Mouse (Mus musculus) hematopoietic stem cell, adult 5-6 weeks (primary cell): Measurements from ENCODE around the gene Atp5k. TPM values are rescaled to one million over a fixed set of nuclear protein-coding genes. Genes with fewer than 3 reads are reported as not detected.

Experiments
- ATAC-seq, 2 experiments: fragments of 125-278 bp in 1 of 2; replicated peaks in 1 of 2; 2 replicates each; pipeline ENCODE4 v1.8.0; 2016 to 2017; ENCODE audit warnings: inconsistent platforms in 2 of 2, mild to moderate bottlenecking in 2 of 2, moderate number of reproducible peaks in 2 of 2, low read depth in 1 of 2, moderate TSS enrichment in 1 of 2; ENCODE audit not compliant: low FRiP score in 2 of 2, poor library complexity in 2 of 2, severe bottlenecking in 2 of 2, insufficient read depth in 1 of 2, low TSS enrichment in 1 of 2
- total RNA-seq: library from RNA; stranded (forward); fragments of 172-1452, 232-1000 nt; gene quantifications from 2 replicates; pipeline ENCODE4 v1.2.3, GENCODE M21; 2017

Gene Atp5k
- total RNA-seq = 109 and 213 TPM in 2 replicates

DNA sequence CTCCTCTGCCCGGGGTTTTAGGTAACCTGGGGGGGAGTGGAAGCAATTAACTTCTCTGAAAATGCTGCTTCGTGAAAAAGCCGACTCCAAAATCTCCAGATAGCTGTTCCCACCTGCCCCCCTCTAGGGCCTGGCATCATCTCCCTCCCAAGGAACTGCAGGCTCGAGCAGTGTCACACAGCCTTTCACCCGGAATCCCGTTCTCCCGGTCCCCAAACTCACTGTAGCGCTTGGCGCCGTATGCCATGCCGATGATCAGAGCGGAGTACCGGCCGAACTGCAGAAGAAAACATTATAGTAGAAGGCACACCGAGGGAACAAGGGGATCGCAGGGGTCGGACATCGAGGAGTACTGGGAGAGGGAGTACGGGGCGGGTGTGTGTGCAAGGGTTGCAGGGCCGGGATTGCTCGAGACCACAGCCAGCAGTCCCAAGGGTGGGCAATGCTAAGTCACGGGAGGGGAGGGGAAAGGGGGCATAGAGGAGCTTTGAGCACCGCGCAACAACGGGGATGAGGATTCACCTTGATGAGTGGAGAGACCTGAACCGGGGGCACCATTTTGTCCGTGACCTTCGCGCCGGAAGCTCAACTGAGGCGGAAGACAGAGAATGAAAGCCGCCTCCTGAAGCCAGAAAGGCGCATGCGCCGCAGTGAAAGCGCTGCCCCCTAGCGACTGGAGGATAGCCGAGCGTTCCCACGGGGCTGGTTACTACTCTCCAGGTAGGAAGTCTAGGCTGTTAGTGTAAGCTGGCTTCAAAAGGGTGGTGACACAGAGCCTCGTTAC, at the start of gene Atp5k:
Gene Atp5k, minus strand, starts transcription at position 645 of the 784 bp plus-strand sequence.
- ATAC-seq = peak; percentile 93 to 97

DNA sequence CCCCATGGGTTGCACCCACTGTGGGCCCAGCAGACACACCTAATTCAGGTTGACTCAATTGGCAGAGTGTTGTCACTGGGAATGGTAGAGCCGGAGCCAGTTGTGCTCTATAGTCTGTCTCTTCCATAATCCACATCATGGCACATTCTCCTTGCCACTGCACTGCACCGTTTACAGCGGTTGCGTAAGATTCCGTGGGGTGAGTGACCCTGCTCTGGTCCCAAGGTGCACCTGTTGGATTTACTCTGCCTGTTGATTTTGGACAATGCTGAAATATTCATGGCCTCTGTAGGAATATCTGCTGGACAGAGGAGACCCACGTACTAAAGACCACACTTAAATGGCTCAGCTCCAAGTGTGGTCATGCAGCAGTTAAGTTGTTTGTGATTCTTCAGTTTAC, 48.8 kb upstream of the Atp5k start:
- ATAC-seq = no peak

DNA sequence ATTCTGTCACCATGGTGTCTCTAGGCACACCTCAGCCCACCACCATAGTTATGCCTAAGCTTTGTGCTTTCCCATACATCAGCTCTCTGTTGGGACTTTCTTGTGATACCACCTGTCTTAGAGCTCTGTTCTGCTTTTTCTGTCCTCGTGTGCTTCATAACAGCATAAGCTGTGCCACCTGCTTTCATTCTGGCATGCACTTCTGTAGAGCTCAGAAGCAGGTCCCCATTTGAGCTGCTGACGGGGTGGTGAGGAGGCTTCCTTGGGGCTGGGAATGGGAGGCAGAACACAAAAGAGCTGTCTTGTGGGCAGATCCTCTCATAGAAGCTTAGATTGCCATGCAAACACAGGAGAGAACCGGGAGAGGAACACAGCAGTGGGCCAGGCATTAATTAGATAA, 41.7 kb upstream of the Atp5k start:
- ATAC-seq = no peak

DNA sequence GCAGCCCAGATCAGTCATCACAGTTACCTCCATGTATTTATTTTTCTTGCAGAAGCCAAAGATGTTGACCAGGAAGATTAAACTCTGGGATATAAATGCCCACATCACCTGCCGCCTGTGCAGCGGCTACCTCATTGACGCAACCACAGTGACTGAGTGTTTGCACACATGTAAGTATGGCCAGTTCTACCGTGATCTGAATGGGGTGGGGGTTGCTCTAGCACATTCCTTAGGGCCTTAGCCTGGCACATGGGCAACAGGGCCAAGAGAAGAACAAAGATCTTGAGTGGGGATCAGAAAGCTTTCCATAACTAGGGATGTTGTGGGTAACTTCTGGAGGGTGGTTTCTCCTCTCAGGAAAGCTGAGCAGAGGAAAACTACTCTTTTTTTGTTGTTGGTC, 39.5 kb upstream of the Atp5k start:
- ATAC-seq = no peak

DNA sequence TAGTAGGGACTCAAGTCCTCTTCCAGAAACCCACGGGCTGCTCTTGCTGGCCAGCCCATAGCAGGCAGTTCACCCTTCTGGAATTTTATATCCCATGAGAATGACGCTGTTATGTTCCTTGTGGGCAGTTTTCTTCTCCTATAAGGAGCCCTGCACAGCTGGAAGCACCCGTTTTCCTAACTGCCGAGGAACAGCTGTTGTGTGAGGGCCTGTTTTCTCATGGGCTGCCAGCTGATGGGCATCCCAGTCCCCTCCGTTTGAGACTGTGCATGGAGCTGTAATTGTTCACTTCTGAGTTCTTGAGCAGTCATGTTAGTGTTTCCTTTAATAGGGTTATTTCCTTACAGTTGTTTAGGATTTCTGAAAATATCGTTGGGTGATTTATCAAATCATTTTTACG, 35.4 kb upstream of the Atp5k start:
- no peak for ATAC-seq

DNA sequence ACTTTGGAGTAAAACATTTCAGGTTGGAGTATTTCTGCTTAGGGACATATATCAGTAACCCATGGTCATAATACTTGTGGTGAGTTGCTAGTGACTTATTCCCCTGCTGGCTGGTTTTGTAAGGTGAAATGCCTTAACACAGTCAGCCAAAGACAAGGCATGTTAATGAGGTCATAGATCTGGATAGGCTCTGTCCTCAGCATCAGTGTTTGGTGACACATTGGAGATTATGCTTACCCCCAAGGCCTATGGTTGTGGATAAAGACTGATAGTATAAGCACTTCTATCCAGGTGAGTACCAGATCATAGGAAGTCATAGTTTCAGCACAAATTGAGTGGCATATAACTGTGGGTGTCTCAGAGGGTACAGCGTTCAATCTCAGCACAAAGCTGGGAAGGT, 32.4 kb upstream of the Atp5k start:
- ATAC-seq = no peak

DNA sequence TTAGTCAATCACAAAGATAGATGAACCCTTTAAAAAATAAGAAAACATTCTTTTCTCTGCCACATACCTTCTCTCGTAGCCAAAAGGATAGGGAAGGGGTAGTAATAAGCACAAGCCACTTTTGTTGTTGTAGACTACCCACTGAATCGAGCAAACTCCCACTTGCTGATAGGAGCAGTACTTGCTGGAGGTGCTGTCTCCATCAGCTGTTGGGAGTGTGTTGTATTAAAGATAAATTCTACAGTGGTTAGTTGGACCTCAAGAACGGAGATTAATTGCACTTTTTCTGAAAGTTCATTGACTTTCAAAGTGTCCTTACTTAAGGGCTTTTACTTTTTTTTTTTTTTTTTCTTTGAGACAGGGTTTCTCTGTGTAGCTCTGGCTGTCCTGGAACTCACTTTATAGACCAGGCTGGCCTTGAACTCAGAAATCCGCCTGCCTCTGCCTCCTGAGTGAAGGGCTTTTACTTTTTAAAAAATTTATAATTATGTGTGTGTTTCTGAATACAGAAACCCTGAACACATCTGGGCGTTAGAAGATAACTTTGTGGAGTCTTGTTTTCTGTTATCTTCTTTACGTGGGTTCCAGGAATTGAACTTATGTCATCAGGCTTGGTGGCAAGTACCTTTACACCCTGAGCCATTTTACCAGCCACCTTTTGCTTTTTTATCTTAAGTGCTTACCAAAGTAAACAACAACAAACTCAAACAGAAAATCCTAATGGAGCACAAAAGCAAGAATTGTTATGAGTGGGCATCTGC, 31.1 kb upstream of the Atp5k start:
- ATAC-seq = no peak

DNA sequence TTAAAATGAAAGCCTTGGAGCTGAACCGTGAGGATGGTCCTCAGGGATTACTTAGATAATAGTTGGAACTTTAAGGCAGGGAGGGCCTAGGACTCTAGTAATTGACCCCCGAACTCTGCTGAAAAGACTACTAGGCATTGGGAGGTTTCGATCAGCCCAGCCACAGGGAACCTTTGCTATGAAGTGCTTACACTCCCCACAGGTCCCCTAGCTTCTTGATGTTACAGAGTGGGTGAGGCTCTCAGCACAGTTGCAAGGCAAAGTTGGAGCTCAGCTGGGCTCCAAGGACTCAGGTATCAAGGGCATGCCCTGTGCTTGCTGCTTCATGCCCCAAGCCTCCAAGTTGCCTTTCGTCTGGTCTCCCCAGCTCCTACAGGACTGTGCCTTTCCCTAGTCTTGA, 28.2 kb upstream of the Atp5k start:
- no peak for ATAC-seq

DNA sequence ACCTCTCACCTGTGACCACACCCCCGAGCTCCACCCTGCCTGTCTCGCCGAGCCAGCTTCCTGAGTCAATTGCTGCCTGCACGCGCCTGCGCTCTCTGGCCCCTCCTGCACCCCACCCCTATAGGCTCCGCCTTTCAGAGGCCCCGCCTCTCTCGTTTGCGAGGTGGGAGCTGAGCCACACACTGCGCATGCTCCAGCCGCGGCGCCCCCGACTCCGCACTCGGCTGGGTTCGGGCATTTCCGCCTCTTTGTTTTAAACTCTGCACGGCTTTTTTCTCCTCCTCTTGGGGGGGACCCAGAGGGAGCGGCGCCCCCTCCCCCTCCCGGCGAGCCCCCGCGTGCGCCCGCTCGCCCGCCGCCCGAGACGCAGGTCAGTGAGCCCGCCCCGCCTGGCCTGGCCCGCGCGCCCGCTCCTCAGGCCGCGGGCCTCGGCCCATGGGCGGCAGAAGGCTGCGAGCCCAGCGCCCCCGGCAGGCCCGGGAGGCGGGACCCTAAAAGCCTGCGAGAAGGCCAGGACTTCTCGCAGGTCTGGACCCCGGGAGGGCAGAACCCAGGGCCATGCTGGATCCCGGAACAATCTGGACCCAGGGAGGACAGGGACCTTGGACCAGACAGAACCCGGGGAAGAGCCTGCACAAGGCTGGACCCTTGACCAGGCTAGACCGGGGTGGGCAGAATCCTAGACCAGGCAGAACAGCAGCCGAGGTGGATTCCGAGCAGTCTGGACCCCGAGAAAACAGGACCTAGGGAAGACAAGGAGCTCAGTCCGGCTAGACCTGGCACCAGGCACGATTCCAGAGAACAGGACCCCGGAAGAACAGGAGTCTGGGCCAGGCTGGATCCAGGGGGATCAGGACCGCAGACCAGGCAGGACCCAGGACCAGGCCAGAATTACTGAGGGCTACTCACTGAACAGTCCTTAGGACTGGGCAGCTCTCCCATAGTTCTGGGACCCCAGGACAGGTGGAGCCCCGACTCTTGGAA, 27.1 kb upstream of the Atp5k start, which contains the start of gene Pcgf3:
Gene Pcgf3, plus strand, starts transcription at position 151 of the 984 bp plus-strand sequence.
- ATAC-seq = peak; percentile 95

DNA sequence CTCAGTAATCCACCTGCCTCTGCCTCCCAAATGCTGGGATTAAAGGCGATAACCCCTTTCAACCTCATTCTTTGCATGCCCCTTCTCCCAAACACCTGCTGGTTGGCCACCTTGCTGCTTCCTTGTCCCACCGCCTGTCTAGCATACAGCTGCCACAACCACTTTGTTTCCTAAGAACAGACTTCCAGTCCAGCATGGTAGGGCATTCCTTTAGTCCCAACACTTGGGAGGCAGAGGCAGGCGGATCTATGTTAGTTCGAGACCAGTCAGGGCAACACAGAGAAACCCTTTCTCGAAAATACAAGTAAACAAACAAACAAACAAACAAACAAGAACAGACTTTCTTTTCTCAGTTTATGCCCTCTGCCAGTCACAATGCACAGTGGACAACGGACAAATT, 26.2 kb upstream of the Atp5k start:
- no peak for ATAC-seq

DNA sequence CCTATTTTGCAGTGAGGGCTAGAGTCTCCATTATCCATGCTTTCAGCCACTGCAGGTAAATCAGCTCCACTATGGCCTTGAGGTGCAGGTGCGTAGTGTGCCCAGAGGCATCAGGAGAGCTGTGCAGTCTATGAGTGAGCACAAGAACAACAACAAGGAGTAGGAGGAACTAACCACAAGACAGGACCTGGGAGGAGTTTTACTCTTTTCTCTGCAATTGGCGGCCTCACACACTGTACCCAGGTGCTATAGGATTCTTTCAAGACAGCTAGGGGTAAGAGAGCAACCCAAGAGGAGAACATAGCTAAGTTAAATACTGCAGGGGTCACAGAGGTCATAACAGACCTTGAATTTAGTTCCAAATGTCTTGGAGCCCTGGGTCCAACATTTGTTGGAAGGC, 24.5 kb upstream of the Atp5k start:
- ATAC-seq = no peak

DNA sequence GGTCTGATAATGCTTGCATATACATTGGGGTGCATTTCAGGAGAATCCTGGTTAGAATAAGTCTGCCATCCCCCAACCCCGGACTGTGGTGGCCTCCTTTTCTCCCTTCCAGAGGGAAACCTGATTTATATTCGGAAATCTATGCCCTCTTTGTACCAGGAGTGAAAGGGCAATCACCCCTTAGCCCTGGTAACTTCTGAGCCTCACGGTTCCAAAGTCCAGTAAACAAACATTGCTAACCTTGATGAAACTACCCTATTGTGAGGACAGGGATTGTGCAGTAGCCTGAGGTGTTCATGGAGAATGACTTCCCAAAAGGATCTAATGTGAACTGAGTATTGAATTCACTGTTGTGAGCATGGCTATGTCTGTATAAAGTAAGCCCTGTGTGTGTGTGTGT, 19.8 kb upstream of the Atp5k start:
- no peak for ATAC-seq

DNA sequence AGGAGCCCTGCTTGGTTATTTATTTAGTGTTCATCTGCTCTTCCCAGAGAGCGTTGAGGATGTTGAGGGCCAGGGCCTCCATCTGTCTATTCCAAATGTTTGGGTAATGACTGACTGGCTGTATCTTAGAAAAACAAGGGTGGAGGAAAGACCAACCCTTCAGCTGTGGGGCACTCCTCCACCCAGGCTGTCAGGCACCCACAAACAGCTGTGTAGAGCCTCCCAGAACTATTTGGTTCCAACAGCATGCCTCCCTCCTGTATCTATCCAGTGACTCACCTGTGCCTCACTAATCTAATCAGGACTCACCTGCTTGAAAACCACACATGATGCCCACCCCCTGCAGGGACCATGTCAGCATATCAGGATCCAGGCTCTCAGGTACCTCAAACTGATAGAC, 18.2 kb upstream of the Atp5k start:
- no peak for ATAC-seq

DNA sequence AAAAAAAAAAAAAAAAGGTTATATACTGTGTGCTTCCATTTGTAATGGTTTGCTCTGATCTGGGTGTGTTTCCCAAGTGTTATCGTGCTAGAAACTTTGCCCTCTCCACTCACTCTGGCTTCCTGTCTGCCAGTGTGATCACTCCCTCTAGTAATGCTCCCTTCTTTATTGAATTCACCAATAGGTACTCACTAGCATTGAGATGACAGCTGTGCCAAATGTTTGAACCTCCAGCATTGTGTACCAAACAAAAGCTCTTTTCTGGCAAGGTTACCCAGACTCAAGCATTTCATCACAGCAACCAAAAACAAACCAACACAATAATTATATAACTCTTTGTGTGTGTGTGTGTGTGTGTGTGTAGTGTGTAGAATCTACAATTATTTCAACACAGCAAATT, 17.4 kb upstream of the Atp5k start:
- no peak for ATAC-seq

DNA sequence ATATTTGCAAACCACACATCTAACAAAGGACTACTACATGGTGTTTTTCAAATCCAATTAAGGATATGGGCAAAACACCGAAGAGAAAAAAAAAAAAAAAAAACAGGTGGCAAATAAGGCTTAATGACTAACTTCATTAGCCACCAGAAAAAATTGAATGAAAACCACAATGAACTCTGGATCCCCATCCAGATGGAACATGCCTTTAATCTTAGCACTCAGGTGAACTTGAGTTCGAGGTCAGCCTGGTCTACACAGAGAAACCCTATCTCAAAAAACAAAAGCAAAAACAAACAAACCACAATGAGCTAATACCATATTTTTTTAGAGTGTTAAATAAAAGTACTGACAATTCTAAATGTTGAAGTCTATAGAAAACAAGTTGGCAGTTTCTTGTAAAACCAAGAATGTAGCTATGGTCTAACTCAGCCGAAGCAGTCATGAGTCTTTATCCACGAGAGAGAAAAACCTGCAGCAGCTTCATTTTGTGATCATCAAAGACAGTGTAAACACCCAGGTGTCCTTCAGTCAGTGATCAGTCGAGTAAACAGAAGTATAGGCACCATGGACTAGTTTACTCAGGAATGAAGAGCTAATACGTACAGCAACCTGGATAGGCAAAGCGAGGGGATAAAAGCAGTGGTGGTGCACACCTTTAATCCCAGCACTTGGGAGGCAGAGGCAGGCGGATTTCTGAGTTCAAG, 16.7 kb upstream of the Atp5k start:
- no peak for ATAC-seq

DNA sequence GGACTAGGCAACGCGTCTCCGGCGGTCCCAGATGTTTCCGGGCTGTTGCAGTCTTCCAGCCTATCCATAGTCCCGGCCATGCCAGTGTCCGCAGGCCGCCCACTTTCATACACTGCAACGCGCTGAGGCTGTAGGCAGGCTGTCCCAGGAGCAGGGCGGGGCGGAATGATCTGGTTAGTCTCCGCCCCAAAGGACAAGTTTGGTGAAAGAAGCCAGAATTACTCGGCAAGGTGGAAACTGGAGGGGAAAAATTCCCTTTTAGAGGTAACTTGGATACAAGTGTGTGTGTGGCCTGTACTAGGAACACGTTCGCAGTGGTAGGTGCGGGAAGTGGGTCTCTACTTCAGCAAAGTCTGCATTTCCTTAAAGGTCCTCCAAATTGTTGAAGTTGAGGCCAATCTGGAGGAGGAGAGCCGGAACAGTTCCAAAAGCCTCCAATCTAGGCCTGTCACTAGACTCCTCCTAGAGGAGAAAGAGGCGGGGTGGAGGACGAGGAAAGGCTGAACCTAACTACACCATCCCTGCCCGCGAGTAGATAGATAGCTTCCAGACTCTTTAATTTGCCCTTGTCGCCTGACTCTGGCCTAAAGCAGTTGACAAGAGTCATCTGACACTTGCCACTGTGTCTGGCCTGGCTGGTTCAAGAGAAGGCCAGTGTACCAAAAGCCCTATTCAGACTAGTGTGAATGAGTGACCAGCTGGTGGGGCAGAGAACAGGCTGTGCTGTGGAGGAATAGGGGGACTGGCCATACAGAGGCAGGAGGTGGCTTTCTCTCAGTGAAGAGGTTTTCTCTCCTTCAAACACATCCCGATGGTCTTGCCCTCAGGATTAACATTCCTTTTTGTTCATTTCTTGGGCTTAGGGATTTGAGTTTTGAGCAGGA, 14.8 kb upstream of the Atp5k start, which contains the start of gene Mfsd7a:
Gene Mfsd7a, minus strand, starts transcription at position 107 of the 884 bp plus-strand sequence.
- peak; percentile 85 to 87 for ATAC-seq
